Mouse (Mus musculus) C2C12 (cell line): ENCODE results near the gene Axin1. TPM values are rescaled to one million over a fixed set of nuclear protein-coding genes. Genes with fewer than 3 reads are reported as not detected.
"Not testable (repeated sequence)": the region's sequence is repeated elsewhere in the genome, so short reads cannot be mapped to it uniquely, and the experiment has no call there.

ENCODE experiments used
- H3K27me3 ChIP-seq: one replicate; pipeline ENCODE4 v1.6.1; 2011; ENCODE audit not compliant: control insufficient read depth, insufficient read depth, insufficient read length
- H3K36me3 ChIP-seq: one replicate; pipeline ENCODE4 v1.6.1; 2011; ENCODE audit not compliant: control insufficient read depth, insufficient read depth
- H3K4me3 ChIP-seq: one replicate; pipeline ENCODE4 v1.5.1; 2011; ENCODE audit warnings: mild to moderate bottlenecking, control low read depth; ENCODE audit not compliant: poor library complexity, insufficient read depth, severe bottlenecking
- H3K79me2 ChIP-seq: one replicate; pipeline ENCODE4 v1.6.1; 2011; ENCODE audit not compliant: control insufficient read depth, insufficient read depth
- H3K79me3 ChIP-seq: one replicate; pipeline ENCODE4 v1.6.1; 2011; ENCODE audit warnings: low read depth, control low read depth
- H3ac ChIP-seq: one replicate; pipeline ENCODE3; 2011; ENCODE audit warnings: low read depth; ENCODE audit not compliant: control insufficient read depth, insufficient read length
- CEBPB ChIP-seq: IDR thresholded peaks from one replicate; pipeline ENCODE4 v1.6.1; 2011; ENCODE audit warnings: low read depth, mild to moderate bottlenecking, control low read depth, moderate library complexity
- CTCF ChIP-seq: IDR thresholded peaks from one replicate; pipeline ENCODE4 v1.5.1; 2011; ENCODE audit not compliant: control insufficient read depth, insufficient read depth, insufficient read length
- FOSL1 ChIP-seq: IDR thresholded peaks from one replicate; pipeline ENCODE4 v1.8.0; 2011; ENCODE audit warnings: mild to moderate bottlenecking, low read length; ENCODE audit not compliant: poor library complexity, insufficient read depth, severe bottlenecking
- MAX ChIP-seq: IDR thresholded peaks from one replicate; pipeline ENCODE4 v1.6.1; 2011; ENCODE audit warnings: mild to moderate bottlenecking, control low read depth
- MYOD1 ChIP-seq: IDR thresholded peaks from one replicate; pipeline ENCODE4 v1.6.1; 2011; ENCODE audit warnings: low read depth; ENCODE audit not compliant: control insufficient read depth, insufficient read length
- MYOG ChIP-seq: IDR thresholded peaks from one replicate; pipeline ENCODE4 v1.6.1; 2011; ENCODE audit not compliant: control insufficient read depth, insufficient read length; ENCODE audit errors: extremely low read depth
- USF1 ChIP-seq: IDR thresholded peaks from one replicate; pipeline ENCODE4 v1.6.1; 2011; ENCODE audit warnings: low read depth, mild to moderate bottlenecking, control low read depth, moderate library complexity
- long read RNA-seq, 2 experiments: library from polyadenylated mRNA; unstranded; transcript quantifications; one replicate each; pipeline ENCODE4 v2.0.0; 2019 to 2020
- polyA plus RNA-seq: library from polyadenylated mRNA; unstranded; fragments of >200 nt; fragmentation: generic; extraction: Trizol; gene quantifications from one replicate; pipeline ENCODE4 v1.2.1, GENCODE M21; 2012; ENCODE audit warnings: missing spikeins

Axin1 gene
- polyA plus RNA-seq, result 32.1 TPM
- long read RNA-seq, experiment 1, partial matches to known transcripts, result 9 of 9 reads
- long read RNA-seq, experiment 1, other reads (novel, unspliced or antisense), result 0 of 9 reads
- long read RNA-seq, experiment 2, partial matches to known transcripts, result 13 of 21 reads
- long read RNA-seq, experiment 2, other reads (novel, unspliced or antisense), result 3 of 21 reads

- Histone ChIP-seq H3K79me3 (peaks cover 42% of the 10 kb centered on the region), H3K4me3 (peak within 1 kb of the TSS; percentile 65), H3K79me2 (peaks cover 47% of the 10 kb centered on the region), H3ac (peak within 1 kb of the TSS; percentile 97), H3K27me3 (no peaks in the 10 kb centered on the region), H3K36me3 (peaks cover 11% of the 10 kb centered on the region)
- TF ChIP-seq CTCF (peak; percentile 34), USF1 (no peak), MYOD1 (no peak), MYOG (no peak), FOSL1 (no peak), MAX (peak; percentile 70), CEBPB (no peak)
Observed at GRCm38 (mm10) chr17:26138239-26138836, at the start of gene Axin1. Gene Axin1 (plus strand): TSS chr17:26138688.

GRCm38 (mm10) chr17:26089905-26090632 lies 48.4 kb upstream of the Axin1 start, which contains the start of gene Decr2:
Gene Decr2 (minus strand): TSS chr17:26090337.
- peak within 1 kb of the TSS; percentile 36 for H3K4me3 ChIP-seq
- no peak for TF ChIP-seq USF1
- no peak for TF ChIP-seq FOSL1
- no peak for TF ChIP-seq MYOG
- TF ChIP-seq CTCF, result peak; percentile 63
- TF ChIP-seq MAX, result no peak

DNA sequence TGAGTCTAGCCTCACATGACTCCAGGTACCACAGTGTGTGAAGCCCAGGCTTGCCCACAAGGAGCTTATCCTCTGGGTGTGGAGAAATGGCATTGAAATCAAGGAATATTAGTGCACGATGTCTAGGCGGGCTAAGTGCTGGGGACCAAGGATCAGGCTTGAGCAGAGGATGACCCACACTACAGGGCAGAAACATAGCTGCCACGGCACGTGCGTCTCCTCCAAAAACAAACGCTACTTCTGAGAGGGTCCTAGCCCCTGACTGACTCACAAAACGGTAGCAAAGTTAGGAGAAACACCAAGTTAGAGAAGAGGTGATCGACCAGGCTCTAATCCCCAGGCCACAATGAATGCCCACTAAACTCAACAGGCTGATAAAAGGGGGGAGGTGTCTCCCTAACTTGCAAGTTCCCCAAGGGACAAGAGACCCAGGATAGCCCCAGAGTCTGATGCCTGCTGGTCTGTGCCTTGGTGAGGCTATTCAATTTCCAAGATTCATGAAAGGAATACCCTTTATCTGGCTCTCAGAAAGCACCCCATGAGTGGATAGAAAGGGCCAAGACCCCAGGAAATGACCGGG lies 43.9 kb upstream of the Axin1 start:
- Histone ChIP-seq H3K36me3 (no peaks in the 10 kb centered on the region), H3K4me3 (peak overlapping the region; percentile 37), H3ac (peak overlapping the region; percentile 74), H3K79me3 (no peaks in the 10 kb centered on the region), H3K79me2 (no peaks in the 10 kb centered on the region), H3K27me3 (no peaks in the 10 kb centered on the region)
- no peak for TF ChIP-seq MAX

More at GRCm38 (mm10) chr17:26089905-26090632, 48.4 kb upstream of the Axin1 start, which contains the start of gene Decr2:
- Histone ChIP-seq H3K79me2 (no peaks in the 10 kb centered on the region), H3ac (peak within 1 kb of the TSS; percentile 61), H3K36me3 (no peaks in the 10 kb centered on the region), H3K27me3 (no peaks in the 10 kb centered on the region), H3K79me3 (no peaks in the 10 kb centered on the region)

DNA sequence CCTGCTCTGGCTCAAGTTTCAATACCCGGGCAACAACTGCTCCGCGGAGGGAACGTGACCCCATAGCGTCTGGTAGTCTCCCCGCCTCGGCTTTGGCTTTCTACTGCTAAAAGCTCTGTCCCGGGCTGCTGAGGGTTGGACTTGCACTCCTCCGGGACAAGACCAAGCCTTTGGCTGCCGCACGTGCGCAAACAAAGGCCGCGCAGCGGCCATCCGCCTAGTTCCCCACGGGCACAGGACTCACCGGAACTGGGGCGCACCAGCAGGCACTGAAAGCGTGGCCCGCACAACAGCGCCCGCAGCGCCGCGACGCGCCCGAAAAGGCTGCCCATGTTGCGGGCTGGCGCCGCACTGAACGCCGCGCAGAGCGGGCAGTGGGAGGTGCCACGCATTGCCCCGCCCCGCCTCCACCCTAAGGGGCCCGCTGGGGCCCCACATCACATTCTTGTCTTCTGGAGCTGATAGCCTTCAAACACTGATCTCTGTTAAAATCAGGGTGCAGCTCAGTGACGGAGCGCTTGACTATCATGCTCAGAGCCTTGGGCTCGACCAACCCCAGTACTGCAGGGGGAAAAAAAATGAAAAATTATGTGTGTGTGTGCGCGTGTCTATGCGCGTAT lies 43.3 kb upstream of the Axin1 start, which contains the start of gene Nme4:
Nme4 (minus strand) TSS at position 482 of the 620 bp plus-strand sequence.
- H3K36me3 ChIP-seq, result no peaks in the 10 kb centered on the region
- H3K27me3 ChIP-seq, result no peaks in the 10 kb centered on the region
- peak; percentile 3 for TF ChIP-seq USF1
- TF ChIP-seq CTCF, result no peak
- peak; percentile 44 for TF ChIP-seq MAX
- no peak for TF ChIP-seq FOSL1
- TF ChIP-seq MYOD1, result no peak

DNA sequence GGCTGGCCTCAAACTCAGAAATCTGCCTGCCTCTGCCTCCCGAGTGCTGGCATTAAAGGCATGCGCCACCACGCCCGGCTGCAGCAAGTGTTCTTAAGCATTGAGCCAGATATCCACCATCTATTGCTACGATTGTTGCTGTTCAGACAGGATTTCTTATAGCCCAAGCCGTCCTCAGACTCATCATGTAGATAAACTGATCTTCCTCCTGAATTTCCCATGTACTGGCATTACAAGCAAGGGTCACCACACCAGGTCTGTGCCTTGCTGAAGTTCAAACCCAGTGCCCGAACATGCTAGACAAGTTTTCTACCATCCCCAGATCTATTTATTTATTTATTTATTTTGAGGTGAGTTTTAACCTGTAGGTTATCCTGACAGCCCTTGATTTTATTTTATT lies 40.0 kb upstream of the Axin1 start:
- Histone ChIP-seq H3K79me3 (no peaks in the 10 kb centered on the region), H3K79me2 (no peaks in the 10 kb centered on the region), H3K4me3 (no peak overlapping the region), H3K36me3 (no peaks in the 10 kb centered on the region), H3ac (no peak overlapping the region), H3K27me3 (no peaks in the 10 kb centered on the region)
- TF ChIP-seq CTCF (no peak), FOSL1 (no peak), MAX (no peak), CEBPB (no peak), USF1 (no peak), MYOG (no peak), MYOD1 (no peak)

More for the DNA sequence above, 43.3 kb upstream of the Axin1 start, which contains the start of gene Nme4:
- Histone ChIP-seq H3ac (peak within 1 kb of the TSS; percentile 74), H3K79me2 (no peaks in the 10 kb centered on the region), H3K79me3 (no peaks in the 10 kb centered on the region), H3K4me3 (peak within 1 kb of the TSS; percentile 37)

DNA sequence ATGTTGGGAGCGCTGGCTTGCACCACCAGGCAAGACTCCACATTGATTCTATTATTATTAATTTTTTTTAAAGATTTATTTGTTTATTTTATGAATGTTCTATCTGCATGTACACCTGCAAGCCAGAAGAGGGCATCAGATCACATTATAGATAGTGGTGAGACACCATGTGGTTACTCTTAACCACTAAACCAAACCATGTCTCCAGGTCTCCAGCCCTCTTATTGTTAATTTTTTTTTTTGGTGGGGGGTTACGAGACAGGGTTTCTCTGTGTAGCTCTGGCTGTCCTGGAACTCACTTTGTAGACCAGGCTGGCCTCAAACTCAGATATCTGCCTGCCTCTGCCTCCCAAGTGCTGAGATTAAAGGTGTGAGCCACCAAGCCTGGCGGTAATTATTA lies 39.2 kb upstream of the Axin1 start:
- not testable (repeated sequence) for H3K4me3 ChIP-seq, H3K79me3 ChIP-seq, H3K79me2 ChIP-seq, H3ac ChIP-seq, H3K36me3 ChIP-seq, H3K27me3 ChIP-seq
